Mouse (Mus musculus): Measurements from ENCODE around the gene Cd276.
A peak's percentile ranks its signal among the peaks of the same experiment; 100 is the strongest.

Cd276 gene

DNA sequence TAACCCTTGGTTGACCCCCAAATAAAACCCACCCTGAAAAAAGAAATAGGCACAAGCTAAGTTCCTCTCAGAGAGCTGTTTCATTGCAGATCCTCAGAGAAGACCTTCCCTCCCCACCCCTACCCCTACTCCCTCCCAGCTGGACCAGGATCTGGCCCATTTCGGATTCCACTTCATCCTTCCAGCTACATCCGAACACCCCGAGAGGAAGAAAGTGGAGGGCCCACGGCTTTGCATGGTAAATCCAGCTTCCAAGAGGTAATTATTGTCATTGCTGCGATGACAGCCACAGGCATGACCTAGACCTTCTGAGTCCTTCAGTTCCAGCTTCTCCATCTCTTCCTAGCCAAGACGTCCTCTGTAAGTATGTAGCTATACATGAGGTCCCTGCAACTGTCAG is 4.3 kb downstream of the Cd276 start:
- no peak for DNase-seq (ENCODE audit: low spot score in 2 of 2)

DNA sequence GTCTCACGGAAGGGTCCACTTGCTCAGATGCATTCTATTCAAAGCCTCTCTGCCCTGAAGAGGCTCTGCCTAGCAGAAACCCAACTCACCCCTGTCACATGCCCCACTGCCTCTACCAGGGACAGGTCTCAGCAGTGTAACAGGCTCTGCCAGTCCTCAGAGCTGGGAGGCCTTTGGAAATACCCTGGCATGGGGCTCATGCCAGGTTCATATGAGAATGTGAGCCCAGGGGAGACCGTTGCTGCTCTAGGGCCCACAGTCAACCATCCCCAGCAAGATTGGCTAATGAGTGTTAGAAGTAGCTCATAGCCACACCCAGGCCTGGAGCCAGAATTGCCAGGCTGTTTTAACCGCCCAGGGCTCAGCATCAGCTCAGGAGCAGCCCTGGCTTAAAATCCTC is 5.5 kb downstream of the Cd276 start:
- no peak for DNase-seq (ENCODE audit: low spot score in 2 of 2)

DNA sequence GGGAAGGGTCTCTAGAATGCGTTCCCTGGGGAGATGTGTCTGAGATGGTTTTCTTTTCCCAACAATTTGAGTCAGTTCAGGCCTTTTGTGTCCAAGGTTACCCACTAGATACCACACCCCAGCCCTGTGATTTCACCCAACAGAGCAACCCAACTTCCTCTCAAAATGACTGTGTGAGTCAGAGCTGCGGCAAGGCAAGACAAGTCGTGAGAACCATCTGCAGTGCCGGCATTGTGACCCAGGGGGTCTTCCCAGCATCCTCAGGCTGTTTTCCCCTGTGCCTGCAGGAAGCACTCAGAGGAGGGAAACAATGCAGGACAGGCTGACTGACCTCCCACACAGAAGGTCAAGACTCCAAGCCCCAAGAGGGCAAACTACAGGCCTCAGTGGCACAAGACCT is 6.3 kb downstream of the Cd276 start:
- no peak for DNase-seq (ENCODE audit: low spot score in 2 of 2)

DNA sequence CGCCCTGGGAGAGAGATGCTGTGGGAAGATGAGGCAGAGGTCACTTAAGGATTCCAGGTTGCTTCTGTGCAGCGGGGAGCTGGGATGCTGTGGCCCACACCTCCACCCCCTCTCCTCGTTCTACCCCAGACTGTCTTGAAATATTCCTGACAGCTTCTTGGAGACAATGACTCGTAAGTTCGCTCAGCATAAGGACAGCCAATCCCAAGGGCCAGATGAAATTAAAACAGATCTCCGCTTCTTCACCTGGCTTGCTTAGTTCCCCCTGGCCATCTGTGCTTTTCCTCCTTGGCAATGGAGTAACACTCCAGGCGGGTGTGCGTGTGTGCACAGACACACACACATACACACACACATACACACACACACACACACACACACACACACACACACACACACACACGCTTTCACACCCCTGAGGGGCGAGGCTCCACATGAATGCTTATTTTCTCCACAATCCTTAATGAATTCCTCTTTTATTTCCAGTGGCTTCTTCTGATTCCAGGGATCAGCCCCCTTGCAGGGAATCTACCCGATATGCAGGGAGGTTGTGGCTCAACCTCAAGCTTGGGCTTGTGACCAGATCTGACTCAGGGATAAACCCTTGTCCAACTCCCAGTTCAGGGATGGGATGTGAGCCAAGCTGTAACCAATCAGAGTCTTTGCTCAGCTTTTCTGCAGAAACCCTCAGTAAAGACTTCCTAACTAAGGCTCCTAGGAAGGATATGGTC is 8.4 kb downstream of the Cd276 start:
- DNase-seq (ENCODE audit: low spot score in 2 of 2): no peak

DNA sequence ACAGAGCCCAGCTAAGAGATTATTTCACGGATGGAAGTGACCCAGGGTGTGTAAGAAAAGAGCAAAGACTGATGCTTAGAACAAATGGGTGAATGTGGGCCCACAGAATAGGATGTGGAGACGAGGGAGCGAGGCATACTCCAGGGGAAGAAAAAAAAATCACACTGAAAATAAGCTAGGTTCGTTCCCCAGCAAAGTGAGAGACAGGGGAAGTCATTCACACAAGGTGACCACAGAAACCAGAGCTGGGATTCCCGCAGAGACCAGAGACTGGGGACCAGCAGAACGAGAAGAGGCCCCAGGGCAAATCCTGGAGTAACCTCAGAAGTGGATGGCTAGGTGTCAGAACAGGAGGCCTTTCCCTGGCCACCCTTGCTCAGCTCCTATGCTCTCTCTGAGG is 9.8 kb downstream of the Cd276 start:
- DNase-seq (ENCODE audit: low spot score in 2 of 2): no peak

DNA sequence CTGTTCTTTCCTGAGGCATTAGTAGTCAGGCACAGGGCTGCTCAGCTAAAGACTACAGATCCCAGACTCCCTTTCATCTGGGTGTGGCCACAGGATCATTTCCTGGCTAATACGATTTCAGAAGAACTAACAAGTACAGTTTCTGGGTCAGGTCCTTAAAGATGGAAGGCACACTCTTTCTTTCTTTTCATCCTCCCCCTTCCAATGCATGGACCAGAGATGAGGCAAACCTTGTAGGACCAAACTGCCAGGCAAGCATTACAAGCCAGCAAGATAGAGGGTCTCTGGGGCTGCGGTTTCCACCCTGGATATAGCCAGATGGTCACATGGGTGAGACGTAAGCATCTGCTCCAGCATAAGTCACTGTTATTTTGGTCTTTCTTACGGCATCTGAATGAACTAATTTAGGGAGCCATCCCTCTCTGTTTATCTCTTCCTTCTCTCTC is 10.3 kb downstream of the Cd276 start:
- no peak for DNase-seq (ENCODE audit: low spot score in 2 of 2)

DNA sequence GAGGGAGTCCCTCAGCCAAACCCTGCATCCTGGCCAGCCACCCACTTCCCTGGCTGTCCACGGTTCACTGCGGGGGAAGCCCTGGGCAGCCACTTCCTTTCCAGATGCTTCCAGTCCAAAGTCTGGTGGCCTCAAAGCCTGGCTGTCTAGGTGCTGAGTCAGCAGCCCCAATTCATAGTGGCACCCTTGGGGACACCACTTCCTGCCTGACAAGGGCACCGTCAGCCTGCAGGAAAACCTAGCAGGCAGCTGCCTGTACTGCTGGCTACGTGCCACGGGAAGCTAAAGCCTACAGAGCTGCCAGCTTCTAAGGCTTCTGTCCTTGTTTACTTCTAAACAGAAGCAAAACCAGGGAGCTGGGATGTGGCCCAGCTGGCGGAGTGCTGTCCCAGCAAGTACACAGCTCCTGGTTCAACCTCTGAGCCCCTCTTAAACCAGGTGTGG is 13.3 kb downstream of the Cd276 start:
- DNase-seq (ENCODE audit: low spot score in 2 of 2): peak; percentile 77 to 78

DNA sequence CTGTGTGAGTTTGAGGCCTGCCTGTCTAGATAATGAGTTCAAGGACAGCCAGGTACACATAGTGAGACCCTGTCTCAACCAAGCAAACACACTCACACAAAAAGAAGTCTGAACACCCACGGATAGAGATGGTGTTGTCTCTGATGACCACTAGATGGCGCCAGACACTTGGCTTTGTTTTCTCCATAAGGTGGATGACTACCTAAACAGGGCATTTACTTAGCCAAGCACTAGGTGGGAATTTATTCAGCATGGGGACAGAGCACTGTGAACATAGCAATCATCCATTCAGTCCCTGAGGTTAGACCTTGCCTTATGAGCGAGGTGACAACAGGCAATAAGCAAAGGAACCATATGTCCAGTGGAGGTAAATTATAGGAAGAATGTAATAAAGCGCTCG is 15.4 kb downstream of the Cd276 start:
- DNase-seq (ENCODE audit: low spot score in 2 of 2): peak; percentile 29 to 62

DNA sequence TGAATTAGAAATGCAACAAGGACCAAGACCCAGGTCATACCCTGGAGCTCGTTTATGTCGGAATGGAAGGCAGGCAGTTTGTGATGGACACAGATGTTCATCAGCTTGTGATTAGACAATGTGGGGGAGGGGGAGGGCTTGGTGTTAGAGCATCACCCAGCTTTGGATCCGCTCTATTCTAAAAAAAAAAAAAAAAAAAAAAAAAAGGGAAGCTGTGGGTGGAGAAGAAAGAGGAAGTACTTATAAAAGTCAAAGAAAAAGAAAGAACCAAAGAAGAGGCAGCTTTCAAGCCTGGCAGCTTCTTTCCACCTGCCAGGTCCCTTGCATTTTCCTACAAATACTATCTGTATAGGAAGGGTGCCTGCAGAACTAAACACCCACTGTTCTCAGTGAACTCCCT is 17.5 kb downstream of the Cd276 start:
- no peak for DNase-seq (ENCODE audit: low spot score in 2 of 2)

DNA sequence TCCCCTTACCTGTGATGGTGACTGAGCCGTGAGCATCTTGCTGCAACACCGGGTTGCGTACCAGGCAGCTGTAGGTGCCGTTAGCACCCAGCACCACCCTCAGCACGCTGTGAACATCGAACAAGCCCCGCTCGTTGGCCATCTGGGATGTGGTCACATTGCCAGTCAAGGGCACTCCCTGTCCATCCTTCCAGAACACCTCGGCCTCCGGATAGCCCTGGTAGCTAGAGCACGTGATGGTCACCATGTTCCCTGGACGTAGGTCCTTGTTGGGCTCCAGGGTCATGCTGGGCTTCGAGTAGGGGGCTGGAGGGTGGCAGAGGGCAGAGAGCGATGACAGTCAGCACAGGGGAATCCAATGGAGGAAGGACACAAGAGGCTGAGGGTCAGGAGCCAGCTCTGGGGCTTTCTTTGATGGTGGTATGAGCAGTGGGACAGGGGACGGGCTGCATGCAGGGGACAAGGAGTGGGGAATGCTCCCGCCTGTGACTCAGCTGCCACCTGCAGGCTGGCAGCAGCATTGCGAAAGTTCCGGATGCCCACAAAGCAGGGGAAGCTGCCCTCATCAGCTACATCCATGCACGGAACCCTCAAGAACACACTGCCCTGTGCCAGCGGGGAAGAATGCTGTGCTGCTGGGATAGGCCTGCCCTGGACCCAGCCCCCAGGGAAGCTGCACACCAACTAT is 19.6 kb downstream of the Cd276 start:
- peak in 1 of 2 experiments; percentile 55 for DNase-seq (ENCODE audit: low spot score in 2 of 2)

DNA sequence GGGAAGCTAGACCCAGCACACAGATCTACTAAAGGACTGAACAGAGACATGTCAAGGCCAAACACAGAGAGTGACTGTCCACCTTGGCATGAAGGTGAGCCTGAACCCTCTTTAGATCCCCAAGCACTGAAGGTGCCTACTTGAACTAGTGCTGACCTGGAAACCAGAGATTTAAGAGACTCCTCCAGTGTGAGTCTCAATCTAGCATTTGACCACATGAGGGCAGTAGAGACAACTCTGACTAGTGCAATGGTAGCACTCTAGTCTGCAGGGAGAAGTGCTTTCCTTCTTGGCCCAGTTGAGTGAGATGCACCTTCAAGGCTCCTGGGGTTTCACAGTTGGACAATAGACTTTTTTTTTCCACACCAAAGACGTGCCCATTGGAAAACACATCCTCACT is 20.5 kb downstream of the Cd276 start:
- peak; percentile 38 to 76 for DNase-seq (ENCODE audit: low spot score in 2 of 2)

DNA sequence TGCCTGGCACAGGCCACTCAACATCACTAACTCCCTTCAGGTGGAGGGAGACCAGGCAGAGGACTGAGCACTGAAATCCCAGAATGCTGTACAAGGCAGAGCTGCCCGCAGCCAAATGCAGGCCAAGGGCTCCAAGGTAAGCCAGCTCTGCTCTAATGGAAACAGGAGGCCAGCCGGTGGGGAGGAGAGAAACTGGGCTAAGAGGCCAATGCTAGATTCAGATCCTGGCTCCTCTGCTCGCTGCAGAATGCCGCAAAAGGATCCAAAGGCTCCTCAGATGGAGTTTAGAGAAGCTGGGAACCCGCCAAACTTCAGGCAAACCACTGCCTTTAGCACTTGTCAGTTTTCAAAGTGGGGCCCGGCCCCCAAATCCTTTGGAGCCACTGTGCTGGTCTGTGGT is 21.9 kb downstream of the Cd276 start:
- no peak for DNase-seq (ENCODE audit: low spot score in 2 of 2)

DNA sequence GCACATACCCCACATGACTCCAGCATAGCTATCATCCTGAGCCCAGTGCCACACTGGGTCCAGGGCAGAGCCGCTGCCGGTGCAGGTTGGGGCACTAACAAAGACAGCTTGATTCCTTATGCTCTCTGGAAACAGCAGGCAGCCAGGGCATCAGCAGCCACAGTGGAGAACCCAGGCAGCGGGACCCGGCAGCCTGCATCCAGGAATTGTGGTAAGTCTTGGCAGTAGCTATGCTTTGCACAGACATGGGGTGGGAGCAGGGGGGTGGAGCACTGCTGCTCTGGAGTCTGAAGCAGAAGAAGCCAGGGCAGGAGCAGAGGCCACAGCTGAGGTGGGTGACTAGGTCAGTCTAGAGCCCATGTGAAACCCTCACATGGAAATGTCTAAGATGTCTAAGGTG is 23.0 kb downstream of the Cd276 start:
- no peak for DNase-seq (ENCODE audit: low spot score in 2 of 2)

DNA sequence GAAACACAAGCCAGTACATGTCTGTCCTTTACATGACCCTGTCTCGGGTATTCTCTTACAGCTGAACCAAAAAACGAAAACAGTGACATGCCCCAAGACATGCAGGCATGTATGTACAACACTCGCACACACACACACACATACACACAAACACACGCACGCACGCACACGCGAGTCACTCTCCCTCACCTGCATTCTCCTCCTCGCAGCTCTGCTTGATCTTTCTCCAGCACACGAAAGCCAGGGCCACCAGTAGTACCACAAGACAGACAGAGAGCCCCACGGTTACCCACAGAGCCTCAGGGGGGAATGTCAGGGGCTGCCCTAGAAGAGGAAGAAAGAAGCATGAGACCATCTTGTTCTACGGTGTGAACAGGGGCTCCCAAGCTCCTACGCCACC is 24.8 kb downstream of the Cd276 start:
- no peak for DNase-seq (ENCODE audit: low spot score in 2 of 2)

DNA sequence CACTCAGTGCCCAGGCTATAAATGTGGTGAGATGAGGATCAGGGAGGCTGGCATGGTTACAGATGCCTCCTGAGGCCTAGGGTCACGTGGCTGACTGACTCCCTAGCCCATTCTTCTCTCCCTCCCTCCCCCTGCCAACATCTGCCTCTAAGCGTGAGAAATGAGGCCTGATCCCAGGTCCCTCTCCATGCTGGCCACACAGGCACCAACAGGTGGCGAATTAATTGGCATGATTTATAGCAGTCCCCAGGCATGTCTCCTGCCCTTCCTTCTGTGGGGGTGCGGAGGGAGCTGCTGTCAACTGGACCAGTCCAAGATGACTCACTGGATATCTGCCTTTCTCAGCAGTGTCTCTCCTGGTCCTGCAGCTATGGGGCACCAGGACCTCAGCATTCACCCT is 27.4 kb downstream of the Cd276 start:
- DNase-seq (ENCODE audit: low spot score in 2 of 2): no peak

DNA sequence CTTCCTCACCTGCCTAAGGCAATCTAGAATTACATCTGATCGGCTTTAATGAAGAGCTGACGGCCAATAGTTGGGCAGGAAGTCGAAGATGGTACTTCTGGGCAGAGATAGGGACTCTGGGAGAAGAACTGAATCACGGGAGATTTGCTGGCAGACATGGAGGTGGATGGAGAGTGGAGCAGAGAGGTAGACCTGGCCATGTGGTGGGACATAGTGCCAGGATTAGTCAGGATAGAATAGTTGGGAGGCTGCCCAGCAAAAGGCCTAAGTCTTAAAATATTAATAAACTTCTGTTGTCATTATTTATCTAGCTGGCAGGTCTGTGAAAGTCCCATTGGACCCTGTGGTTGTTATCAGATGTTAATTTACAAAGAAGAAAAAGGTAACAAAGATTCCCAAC is 30.1 kb downstream of the Cd276 start:
- DNase-seq (ENCODE audit: low spot score in 2 of 2): no peak

DNA sequence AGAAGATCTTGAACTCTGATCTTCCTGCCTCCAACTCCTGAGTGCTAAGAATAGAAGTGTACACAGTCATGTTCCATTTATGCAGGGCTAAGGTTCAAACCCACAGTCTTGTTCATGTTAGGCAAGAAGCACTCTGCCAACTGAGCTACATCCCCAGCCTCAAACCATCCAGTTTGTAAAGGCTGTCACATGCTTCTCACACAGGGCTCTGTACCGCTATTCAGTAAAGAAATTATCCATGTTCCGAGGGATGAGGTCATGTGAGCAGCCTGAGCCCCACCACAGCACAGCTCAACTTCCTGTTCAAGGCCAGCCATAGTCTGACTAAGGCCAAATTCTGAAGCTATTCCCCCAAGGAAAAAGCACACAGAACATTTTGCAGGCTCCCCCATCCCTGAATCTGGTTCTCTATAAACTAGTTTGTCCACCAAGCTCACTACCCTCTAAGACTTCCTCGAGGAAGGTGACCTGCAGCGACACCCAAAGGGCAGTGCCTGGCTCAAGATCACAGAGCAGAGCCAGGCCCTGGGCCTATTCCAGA is 33.3 kb downstream of the Cd276 start:
- no peak for DNase-seq (ENCODE audit: low spot score in 2 of 2)

DNA sequence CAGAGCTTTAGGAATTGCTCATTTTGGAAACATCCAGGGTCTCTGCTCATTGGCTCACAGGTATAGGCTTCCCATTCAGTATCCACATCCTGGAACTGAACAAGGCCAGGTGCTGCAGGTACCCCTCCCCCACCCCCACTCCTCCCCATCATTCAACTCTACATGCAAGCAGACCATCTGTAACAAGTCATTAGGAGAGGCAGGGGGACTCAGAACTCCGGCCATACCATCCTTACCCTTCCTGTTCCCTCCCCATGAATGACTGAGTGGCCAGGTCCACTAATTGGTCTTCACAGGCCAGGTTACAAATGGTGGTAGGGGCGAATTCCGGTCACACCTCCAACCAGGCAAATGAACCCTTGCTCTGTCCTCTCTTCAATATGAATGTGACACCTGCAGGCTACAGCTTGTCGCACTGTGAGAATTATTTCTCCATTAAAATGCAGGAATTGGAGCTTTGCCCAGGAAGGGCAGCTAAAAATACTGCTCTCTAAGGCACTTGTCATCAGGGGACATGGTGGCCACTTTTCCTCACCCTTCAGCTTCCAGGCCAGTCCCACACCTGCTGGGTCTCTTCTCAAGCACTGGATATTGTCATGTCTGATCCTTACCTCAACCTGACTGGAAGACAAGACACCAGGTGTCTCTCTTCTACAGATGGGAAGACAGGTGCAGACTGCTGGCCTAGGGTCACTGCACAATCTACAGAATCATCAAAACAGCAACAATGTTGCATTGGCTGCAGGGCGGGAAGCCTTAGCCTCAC is 34.2 kb downstream of the Cd276 start:
- DNase-seq (ENCODE audit: low spot score in 2 of 2): no peak

DNA sequence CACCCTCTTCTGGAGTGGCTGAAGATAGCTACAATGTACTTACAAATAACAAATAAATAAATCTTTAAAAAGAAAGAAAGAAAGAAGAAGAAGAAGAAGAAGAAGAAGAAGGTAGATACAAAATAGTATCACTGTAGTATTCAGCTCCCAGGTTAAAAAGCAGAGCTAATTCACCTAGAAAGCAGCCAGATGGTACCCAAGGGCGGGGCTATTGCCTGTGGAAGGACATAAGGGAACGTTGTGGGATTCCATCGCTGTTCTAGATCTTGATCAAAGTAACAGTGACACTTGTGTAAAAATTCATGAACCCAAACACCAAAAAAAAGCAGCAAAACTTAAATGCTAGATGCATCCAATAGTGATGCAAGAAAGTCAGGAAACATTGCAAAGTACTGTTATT is 35.3 kb downstream of the Cd276 start:
- DNase-seq (ENCODE audit: low spot score in 2 of 2): no peak

DNA sequence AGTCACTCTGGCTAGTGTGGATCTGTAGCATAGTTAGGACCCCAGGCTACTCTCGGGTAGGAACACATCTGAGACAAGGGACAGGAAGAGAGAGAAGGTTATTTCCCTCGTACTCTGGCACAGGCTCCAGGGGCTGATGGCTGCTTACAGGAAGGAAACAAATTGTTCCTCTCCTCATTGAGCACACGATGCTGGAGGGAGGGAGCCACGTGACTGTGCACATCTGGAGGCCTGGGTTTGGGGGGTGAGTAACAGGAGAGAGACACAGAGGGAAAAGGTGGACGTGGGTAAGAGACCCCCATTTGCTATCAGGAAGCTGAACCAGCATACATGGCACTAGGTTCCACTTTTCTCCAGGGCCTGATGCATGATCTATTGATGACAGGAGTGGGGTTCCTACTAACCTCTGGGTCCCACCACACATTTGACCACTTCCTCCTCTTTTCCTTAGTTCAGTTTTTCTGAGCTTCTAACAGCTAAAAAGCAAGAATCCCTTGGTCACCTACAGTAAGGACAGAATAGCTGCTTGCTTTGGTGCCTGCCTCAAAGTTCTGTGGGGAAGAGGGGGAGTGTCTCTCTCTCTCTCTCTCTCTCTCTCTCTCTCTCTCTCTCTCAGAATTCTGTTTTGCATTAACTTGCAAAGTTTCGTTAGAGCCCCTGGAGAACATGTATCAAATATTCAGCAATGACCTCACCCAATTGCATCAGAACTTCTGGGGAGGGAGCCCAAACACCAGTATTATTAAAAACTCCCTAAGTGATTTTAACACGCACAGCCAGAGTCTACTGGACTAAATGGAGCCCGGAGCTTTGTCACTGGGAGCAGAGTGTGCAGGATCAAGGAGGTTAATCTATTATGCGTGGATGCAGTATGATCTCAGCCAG is 37.1 kb downstream of the Cd276 start:
- no peak for DNase-seq (ENCODE audit: low spot score in 2 of 2)

DNA sequence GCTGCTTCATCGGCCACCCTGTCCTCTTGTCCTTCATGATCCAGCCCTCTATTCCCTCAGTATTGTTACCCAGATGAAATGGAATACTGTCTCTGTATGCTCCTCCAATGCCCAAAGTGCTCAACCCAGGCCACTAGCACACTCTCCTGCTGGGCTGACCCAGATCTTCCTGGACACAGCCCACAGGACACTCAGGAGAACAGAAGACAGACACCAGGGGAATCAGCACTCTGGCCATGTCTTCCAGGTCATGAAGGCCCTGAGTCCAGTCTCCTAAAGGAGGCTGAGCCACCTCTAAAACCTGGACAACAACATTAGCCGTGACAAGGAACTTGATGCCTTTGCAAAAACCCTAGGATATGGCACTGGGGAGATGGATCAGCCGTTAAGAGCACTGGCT is 38.8 kb downstream of the Cd276 start:
- DNase-seq (ENCODE audit: low spot score in 2 of 2): no peak

DNA sequence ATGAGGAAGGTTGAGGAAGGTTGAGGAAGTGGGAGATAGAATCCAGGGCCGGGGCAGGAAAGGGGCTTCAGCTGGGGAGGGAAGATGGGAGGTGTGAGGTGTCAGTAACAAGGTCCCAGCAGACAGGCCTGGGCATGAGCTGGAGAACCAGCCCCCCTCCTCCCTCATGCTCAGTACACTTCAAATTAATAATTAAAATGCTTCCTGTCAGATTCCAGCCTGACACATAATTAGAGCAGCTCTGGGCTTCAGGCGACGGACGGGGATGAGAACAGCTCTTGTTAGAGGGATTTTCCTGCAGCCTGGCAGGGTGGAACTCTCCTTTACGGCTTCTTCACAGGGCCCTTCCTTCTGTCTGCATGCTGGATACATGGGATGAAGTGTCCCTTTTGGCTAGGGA is 41.5 kb downstream of the Cd276 start:
- DNase-seq (ENCODE audit: low spot score in 2 of 2): no peak
